Mouse (Mus musculus) urinary bladder, postnatal 14 days (tissue): ENCODE measurements around the gene Abhd16a.

Experiments
- DNase-seq: peaks from one replicate; pipeline ENCODE4 v3.0.0; 2021; ENCODE audit warnings: low spot score

The Abhd16a gene

DNA sequence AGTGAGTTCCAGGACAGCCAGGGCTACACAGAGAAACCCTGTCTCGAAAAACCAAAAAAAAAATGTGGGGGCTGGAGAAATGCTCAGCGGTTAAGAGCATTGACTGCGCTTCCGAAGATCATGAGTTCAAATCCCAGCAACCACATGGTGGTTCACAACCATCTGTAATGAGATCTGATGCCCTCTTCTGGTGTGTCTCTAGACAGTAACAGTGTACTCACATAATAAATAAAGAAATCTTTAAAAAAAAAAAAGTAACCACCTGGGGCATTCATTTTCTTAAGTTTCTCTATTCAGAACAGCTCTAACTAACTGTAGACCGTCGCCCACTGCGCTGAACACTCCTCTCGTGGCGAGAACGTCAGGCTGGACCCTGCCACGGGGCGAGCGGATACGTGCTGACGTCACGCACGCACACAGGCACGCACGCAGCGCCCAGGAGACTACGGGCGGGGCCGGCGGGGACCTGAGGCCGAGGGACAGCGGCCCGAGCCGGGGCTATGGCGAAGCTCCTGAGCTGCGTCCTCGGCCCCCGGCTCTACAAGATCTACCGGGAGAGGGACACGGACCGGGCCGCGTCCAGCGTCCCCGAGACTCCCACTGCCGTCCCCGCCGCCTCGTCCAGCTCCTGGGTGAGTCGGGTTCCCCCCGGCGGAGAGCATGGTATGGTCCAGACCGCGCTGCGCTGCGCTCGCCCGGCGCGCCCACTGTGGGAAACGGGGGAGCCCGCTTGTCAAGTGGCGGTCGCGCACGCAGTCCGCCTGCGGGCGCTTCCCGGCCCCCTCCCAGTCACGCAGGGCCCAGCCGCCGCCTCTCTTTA is at the start of gene Abhd16a:
Gene Abhd16a, plus strand, starts transcription at position 439 of the 820 bp plus-strand sequence.
- DNase-seq, result peak; percentile 92

DNA sequence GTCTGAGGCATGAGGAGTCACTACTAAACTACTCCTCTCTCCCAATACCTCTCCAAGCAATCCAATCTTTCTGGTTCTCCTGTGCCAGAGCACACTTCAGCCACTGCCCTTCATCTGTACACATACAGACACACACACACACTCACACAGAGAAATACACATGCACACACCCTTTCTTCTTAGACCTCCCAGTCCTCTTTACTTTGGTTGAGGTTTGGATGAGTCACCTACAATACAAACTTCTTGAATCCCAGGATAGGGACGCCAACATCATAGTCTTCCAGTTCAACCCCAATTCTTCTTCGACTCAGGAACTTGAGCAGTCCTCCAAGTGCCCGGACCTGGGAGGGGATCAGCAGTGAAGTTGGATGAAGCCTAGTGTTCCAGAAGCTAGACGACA is 45.3 kb upstream of the Abhd16a start:
- no peak for DNase-seq

DNA sequence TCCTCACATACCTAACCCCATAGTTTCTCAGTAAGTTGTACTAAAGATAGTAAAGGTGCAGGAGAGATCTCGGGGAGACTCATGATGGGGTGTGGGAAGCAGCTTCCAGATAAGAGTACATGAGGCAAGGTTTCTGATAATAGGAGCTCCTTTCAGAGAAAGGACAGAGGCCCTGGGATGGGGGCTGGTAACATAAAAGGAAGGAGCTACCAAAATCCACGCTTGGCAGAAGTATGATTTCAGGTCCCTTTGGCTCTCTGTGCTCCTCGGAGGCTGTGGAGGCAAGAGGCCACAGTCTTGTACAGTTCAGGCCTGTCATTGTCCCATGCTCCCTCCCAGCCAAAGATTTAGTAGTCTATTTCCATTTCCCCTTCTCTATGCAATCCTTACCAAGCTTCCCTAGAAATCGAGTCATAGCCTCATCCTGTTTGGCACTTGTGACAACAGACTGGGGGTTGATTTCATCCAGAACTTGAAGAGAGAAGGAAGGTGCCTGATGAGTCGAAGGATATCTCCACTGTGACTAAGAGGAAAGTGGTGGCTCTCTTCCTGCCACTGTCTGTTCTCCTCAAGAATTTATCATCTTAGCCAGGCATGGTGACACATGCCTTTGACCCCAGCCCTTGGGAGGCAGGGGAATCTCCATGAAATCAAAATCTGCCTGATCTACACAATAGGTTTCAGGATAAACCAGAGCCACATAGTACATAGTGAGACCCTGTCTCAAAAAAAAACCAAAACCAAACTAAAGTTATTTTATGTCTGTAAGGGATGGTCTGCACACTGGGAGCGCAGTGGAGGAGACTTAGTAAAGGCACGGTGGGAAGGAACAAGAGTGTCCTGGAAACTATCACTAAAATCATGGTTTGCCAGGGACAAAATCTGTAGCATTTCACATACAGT is 43.9 kb upstream of the Abhd16a start:
- DNase-seq, result no peak

- no peak for DNase-seq
These were observed 43.0 kb upstream of the Abhd16a start for GRCm38 (mm10) chr17:35045807-35046680.

DNA sequence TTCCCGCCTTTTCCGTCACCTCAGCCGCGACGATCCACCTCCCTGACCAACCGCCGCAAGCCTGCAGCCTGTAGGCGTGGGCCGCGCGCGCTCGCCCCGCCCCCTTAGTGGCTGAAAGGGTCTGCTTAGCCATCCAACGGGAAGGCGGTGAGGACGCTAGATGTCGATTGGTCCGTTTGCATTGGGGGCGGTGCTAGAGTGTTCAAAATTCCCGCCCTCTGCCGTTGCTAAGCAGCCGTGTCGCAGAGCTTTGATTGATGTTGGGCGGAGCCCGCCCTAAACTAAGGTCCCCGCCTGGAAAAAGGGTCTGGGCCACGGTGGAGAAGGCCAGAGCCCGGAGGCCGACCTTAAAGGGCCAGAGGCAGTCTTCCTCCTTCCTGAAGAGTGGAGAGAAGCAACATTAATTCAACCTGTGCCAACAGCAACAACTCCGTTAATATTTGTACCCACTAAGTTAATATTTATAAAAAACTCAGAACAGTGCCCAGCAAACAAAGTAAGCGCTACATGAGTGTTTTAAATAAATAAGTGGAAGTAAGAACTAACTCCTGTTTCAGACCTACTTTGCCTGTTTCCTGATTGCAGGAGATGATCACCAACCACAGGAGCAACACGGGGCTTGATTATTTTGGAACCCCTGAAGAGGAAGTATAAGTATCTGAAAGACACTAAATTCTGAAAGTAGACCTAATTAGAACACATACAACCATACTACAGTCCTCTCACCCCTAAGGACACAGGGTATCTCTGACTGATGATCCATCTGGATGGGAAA is 42.2 kb upstream of the Abhd16a start, which contains the start of gene Msh5:
Gene Msh5, minus strand, starts transcription at position 65 of the 775 bp plus-strand sequence.
- peak; percentile 97 for DNase-seq

- no peak for DNase-seq
These were observed 41.4 kb upstream of the Abhd16a start for GRCm38 (mm10) chr17:35047688-35048087.

DNA sequence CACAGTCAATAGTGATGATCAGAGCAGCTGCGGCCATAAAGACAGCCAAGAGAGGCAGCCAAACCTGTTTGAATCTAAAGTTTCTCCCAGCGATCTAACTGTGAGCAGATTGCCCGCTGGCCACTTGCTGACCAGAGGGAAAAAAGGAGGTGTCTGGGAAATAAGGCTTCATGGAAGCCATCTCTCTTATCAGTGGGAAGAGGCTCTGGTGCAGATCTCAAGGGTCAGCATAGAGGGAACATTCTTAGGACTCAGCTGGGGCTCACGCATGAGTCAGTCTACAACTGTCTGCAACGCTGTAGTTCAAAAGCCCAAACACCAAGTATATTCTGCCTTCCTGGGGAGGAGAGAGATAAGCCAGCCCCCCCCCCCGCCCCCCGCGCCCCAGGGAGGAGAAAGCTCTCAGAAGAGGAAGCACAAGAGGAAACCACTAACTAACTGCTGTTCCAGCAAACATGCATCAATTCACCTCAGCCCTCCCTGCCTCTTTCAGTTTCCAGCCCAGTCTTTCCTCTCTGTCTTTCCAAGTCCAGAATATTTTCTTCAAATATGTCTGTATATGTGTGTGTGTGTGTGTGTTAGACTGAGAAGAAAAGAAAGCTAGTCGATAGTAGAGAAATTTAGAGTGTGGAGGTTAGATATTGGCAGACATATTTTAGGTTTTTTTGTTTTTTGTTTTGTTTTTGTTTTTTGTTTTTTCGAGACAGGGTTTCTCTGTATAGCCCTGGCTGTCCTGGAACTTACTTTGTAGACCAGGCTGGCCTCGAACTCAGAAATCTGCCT is 40.7 kb upstream of the Abhd16a start:
- DNase-seq, result peak; percentile 26

DNA sequence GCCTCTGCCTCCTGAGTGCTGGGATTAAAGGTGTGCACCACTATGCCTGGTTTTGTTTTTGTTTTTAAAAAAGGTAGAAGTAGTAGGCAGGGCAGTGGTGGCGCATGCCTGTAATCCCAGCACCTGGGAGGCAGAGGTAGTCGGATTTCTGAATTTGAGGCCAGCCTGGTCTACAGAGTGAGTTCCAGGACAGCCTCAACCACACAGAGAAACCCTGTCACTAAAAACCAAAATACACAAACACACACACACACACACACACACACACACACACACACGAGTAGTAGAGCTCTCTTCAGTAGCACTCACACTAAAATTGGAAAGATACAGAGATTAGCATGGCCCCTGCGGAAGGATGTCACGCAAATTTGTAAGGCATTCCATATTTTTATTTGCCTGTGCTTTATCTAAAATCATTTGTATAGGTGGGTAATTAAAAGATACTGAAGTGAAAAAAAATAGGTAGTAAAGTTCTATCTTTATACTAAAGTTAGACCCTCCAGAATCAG is 40.1 kb upstream of the Abhd16a start:
- DNase-seq, result no peak

DNA sequence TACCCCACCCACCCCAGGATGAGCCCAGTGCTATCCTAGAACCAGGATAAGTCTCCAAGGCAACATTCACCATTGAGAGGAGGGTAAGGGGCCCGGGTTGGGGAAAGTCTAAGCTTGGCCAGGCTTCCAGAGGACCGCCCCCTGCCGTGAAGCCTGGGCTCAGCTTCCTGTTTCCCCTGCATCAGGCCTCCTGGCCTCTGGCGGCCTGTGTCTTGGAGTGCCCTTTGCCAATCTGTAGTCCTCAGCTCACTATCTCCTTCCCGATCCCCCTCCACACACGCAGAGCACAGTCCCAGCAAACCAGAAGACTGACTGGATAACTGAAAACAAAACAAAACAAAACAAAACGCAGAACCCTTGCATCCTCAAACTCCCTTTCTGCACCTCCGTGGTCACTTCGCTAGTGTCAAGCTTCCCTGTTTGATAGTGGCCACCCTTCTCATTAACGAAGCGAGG is 39.5 kb upstream of the Abhd16a start, which contains the start of gene Clic1:
Gene Clic1, plus strand, starts transcription at position 406 of the 456 bp plus-strand sequence.
- DNase-seq, result peak; percentile 56

DNA sequence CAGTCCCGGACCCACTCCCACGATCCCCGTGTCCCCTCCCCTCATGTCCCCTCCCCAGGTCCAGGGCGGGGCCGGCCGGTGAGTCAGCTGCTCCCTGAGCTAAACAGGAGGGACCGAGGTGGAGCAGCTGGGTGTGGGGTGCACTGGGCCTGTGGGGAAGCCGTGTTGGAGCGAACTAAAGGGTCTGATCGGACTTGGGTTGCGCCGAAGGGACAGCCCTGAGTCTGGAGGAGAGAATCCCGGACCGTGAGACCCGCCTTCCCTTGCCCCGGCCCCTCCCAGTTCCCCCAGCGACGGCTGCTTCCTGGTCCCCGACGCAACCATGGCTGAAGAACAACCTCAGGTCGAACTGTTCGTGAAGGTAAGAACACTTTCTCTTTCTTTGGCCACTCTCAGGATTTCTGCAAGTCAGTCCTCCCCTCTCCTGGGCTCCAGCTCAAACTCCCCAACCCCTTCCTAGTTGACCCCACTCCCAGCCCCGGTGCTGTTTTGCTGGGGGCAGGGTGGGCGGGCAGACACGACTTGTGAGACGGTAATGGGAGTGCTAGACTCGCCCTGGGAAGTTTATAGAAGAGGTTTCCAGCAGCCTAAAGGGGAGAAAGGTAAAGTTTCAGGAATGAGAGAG is 38.8 kb upstream of the Abhd16a start:
- peak; percentile 83 for DNase-seq

- DNase-seq, result peak; percentile 79
These were observed 37.6 kb upstream of the Abhd16a start for GRCm38 (mm10) chr17:35051156-35052086.

DNA sequence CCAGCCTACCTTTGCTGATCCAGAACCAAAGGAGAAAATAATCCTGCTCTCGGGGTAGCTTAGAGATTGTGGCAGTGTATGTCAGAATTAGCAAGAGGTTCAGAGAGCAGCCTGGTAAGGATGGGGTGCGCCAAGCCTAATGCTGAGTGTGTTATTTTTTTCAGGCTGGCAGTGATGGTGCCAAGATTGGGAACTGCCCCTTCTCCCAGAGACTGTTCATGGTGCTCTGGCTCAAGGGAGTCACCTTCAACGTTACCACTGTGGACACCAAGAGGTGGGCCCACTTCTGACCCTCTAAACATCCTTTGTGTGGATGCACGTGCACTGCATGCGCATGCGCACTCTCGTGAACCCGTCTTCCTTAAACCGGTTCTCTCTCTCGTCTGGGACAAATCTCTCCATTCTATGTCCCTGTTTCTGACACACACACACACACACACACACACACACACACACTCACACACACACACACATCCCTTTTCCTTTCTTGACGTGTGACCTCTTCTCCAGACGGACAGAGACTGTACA is 36.7 kb upstream of the Abhd16a start:
- no peak for DNase-seq

DNA sequence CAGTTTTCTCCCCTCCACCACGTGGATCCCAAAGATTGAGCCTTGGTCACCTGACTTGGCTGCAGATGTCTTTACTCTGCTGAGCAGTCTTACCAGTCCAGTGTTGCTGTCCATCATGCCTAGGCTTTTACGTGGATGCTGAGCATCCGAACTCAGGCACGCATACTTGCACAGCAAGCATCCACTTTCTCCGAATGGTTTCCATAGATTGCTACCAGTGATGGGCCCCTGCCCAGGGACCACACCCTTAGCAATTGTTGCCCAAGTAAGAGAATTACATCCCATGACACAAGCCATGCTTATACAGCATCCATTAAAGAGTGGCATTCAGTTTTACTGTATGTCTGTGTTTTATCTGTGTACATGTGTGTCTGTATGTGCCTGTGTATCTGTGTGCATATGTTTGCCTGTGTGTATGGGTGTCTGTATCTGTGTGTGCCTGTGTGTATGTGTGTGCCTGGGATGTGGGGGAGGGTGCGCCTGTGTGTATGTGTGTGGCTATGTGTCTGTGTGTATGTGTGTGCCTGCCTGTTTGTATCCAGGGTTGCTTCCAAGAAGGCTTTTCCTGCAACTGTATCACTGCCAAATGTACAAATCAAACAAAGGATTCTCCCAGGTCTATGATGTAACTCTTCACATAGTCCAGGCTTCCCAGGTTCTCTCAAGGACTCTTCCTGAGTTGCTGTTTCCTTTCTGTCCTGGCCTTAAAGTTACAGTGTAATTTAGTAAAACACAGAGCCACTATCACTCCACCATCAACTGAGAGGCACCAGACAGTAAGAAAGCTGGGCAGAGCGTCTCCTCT is 33.2 kb upstream of the Abhd16a start:
- DNase-seq, result no peak

- DNase-seq, result no peak
These were observed 32.0 kb upstream of the Abhd16a start for GRCm38 (mm10) chr17:35057090-35057489.

GRCm38 (mm10) chr17:35058316-35058715 is 30.7 kb upstream of the Abhd16a start:
- DNase-seq, result no peak

- peak; percentile 91 for DNase-seq
These were observed 29.9 kb upstream of the Abhd16a start, which contains the start of gene Ddah2 for GRCm38 (mm10) chr17:35058911-35059892. Gene Ddah2, plus strand, starts transcription at chr17:35059035.
